Mouse (Mus musculus): ENCODE results near the gene Efna5. TPM values are rescaled to one million over a fixed set of nuclear protein-coding genes. Genes with fewer than 3 reads are reported as not detected.

The Efna5 gene
- polyA plus RNA-seq, 1 experiment from 2014 or later = 56.7 TPM

DNA sequence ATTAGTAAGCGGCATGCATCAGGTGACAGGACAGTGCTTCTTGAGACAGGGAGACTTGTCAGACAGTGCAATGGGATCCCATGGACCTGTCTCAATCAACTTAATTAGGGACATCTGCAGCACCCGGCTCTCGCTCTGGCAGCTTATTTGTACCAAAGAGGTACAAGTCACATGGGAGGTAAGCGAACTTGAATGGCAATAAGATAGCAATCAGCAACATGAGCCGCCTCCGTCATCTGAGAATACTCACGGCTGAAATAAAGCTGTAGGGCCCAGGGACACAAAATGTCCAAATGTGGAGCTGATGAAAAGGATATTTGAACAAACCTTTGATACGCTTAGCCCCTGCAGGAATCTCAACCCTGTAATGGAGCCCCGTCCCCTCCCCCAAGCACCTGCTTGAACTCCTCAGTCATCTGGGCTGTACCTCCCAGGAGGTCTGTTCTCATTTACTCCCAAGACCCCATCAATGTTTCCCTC, 186.1 kb downstream of the Efna5 start:
- H3K4me2 ChIP-seq (replicated peaks; ENCODE audit: low read depth, low read length) = no peak overlapping the region
- no peak overlapping the region for H3K9ac ChIP-seq (ENCODE audit: low read depth, low read length)
- H3K4me3 ChIP-seq (ENCODE audit: low read depth, low read length) = no peak overlapping the region
- no peaks in the 10 kb centered on the region for H3K36me3 ChIP-seq (ENCODE audit: control insufficient read depth, insufficient read depth, low read length)
- no peak overlapping the region for H3K27ac ChIP-seq (ENCODE audit: low read depth, low read length)
- ATAC-seq (ENCODE audit: low FRiP score) (peak; percentile 54; the same call in 1 of the 2 replicates), DNase-seq (ENCODE audit: low spot score) (peak; percentile 25)
- no peaks in the 10 kb centered on the region for H3K27me3 ChIP-seq (ENCODE audit: control insufficient read depth, insufficient read depth, low read length)
- WGBS = 65% methylated on average over 9 of the region's 9 CpGs
- H3K4me1 ChIP-seq (replicated peaks; ENCODE audit: control insufficient read depth, insufficient read depth, low read length) = no peaks in the 10 kb centered on the region
- no peaks in the 10 kb centered on the region for H3K9me3 ChIP-seq (ENCODE audit: control insufficient read depth, low read length)

GRCm38 (mm10) chr17:62692242-62692641, 188.9 kb downstream of the Efna5 start:
- WGBS = 57% methylated on average over 4 of the region's 4 CpGs

GRCm38 (mm10) chr17:62691201-62691715, 189.9 kb downstream of the Efna5 start:
- no peak for DNase-seq (ENCODE audit: low spot score)
- WGBS = 84% methylated on average over 4 of the region's 4 CpGs
- Histone ChIP-seq H3K4me1 (replicated peaks; ENCODE audit: control insufficient read depth, insufficient read depth, low read length) (no peaks in the 10 kb centered on the region), H3K27ac (ENCODE audit: low read depth, low read length) (no peak overlapping the region), H3K9me3 (ENCODE audit: control insufficient read depth, low read length) (no peaks in the 10 kb centered on the region), H3K36me3 (ENCODE audit: control insufficient read depth, insufficient read depth, low read length) (no peaks in the 10 kb centered on the region), H3K9ac (ENCODE audit: low read depth, low read length) (no peak overlapping the region), H3K27me3 (ENCODE audit: control insufficient read depth, insufficient read depth, low read length) (no peaks in the 10 kb centered on the region), H3K4me2 (replicated peaks; ENCODE audit: low read depth, low read length) (no peak overlapping the region), H3K4me3 (ENCODE audit: low read depth, low read length) (no peak overlapping the region)
- no peak for ATAC-seq (ENCODE audit: low FRiP score)

More at GRCm38 (mm10) chr17:62692242-62692641, 188.9 kb downstream of the Efna5 start:
- no peak overlapping the region for H3K4me3 ChIP-seq (ENCODE audit: low read depth, low read length)
- no peaks in the 10 kb centered on the region for H3K9me3 ChIP-seq (ENCODE audit: control insufficient read depth, low read length)
- H3K27ac ChIP-seq (ENCODE audit: low read depth, low read length) = no peak overlapping the region
- H3K9ac ChIP-seq (ENCODE audit: low read depth, low read length) = no peak overlapping the region
- no peak for DNase-seq (ENCODE audit: low spot score)
- H3K4me1 ChIP-seq (replicated peaks; ENCODE audit: control insufficient read depth, insufficient read depth, low read length) = no peaks in the 10 kb centered on the region
- no peak overlapping the region for H3K4me2 ChIP-seq (replicated peaks; ENCODE audit: low read depth, low read length)
- peak; percentile 27; the same call in 1 of the 2 replicates for ATAC-seq (ENCODE audit: low FRiP score)
- no peaks in the 10 kb centered on the region for H3K36me3 ChIP-seq (ENCODE audit: control insufficient read depth, insufficient read depth, low read length)
- no peaks in the 10 kb centered on the region for H3K27me3 ChIP-seq (ENCODE audit: control insufficient read depth, insufficient read depth, low read length)

DNA sequence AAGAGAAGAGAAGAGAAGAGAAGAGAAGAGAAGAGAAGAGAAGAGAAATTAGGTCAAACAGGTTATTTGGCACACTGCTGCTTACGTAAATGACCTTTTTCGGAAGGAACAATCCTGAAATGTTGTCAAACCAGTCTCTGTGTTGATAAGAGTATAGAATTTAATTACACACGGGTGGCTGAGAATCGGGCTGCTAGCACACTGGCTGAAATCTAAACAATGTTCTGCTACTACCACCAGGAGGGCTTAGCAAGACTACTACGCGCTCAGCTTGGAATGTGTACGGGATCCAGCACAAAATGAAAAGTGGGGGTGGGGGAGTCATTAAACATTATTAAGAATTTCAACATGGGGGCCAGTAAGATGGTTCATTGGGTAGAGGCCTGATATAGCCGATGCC, 190.9 kb downstream of the Efna5 start:
- 67% methylated on average over 8 of the region's 8 CpGs for WGBS
- no peak for ATAC-seq (ENCODE audit: low FRiP score)
- no peaks in the 10 kb centered on the region for H3K4me1 ChIP-seq (replicated peaks; ENCODE audit: control insufficient read depth, insufficient read depth, low read length)

GRCm38 (mm10) chr17:62689646-62690045, 191.5 kb downstream of the Efna5 start:
- Histone ChIP-seq H3K9ac (ENCODE audit: low read depth, low read length) (no peak overlapping the region), H3K36me3 (ENCODE audit: control insufficient read depth, insufficient read depth, low read length) (no peaks in the 10 kb centered on the region), H3K9me3 (ENCODE audit: control insufficient read depth, low read length) (no peaks in the 10 kb centered on the region), H3K4me1 (replicated peaks; ENCODE audit: control insufficient read depth, insufficient read depth, low read length) (no peaks in the 10 kb centered on the region), H3K4me3 (ENCODE audit: low read depth, low read length) (no peak overlapping the region), H3K27ac (ENCODE audit: low read depth, low read length) (no peak overlapping the region), H3K27me3 (ENCODE audit: control insufficient read depth, insufficient read depth, low read length) (no peaks in the 10 kb centered on the region), H3K4me2 (replicated peaks; ENCODE audit: low read depth, low read length) (no peak overlapping the region)
- DNase-seq (ENCODE audit: low spot score) (no peak), ATAC-seq (ENCODE audit: low FRiP score) (no peak)
- 75% methylated on average over 4 of the region's 4 CpGs for WGBS

More for the DNA sequence above, 190.9 kb downstream of the Efna5 start:
- no peak overlapping the region for H3K4me3 ChIP-seq (ENCODE audit: low read depth, low read length)
- H3K4me2 ChIP-seq (replicated peaks; ENCODE audit: low read depth, low read length) = no peak overlapping the region
- DNase-seq (ENCODE audit: low spot score) = no peak
- H3K27ac ChIP-seq (ENCODE audit: low read depth, low read length) = no peak overlapping the region
- no peaks in the 10 kb centered on the region for H3K36me3 ChIP-seq (ENCODE audit: control insufficient read depth, insufficient read depth, low read length)
- no peaks in the 10 kb centered on the region for H3K9me3 ChIP-seq (ENCODE audit: control insufficient read depth, low read length)
- no peaks in the 10 kb centered on the region for H3K27me3 ChIP-seq (ENCODE audit: control insufficient read depth, insufficient read depth, low read length)
- H3K9ac ChIP-seq (ENCODE audit: low read depth, low read length) = no peak overlapping the region

GRCm38 (mm10) chr17:62687369-62687768, 193.7 kb downstream of the Efna5 start:
- Histone ChIP-seq H3K27me3 (ENCODE audit: control insufficient read depth, insufficient read depth, low read length) (no peaks in the 10 kb centered on the region), H3K9me3 (ENCODE audit: control insufficient read depth, low read length) (no peaks in the 10 kb centered on the region), H3K36me3 (ENCODE audit: control insufficient read depth, insufficient read depth, low read length) (no peaks in the 10 kb centered on the region), H3K4me2 (replicated peaks; ENCODE audit: low read depth, low read length) (no peak overlapping the region), H3K27ac (ENCODE audit: low read depth, low read length) (no peak overlapping the region), H3K9ac (ENCODE audit: low read depth, low read length) (no peak overlapping the region), H3K4me1 (replicated peaks; ENCODE audit: control insufficient read depth, insufficient read depth, low read length) (no peaks in the 10 kb centered on the region), H3K4me3 (ENCODE audit: low read depth, low read length) (no peak overlapping the region)
- no peak for ATAC-seq (ENCODE audit: low FRiP score)
- no peak for DNase-seq (ENCODE audit: low spot score)
- 59% methylated on average over 6 of the region's 6 CpGs for WGBS

DNA sequence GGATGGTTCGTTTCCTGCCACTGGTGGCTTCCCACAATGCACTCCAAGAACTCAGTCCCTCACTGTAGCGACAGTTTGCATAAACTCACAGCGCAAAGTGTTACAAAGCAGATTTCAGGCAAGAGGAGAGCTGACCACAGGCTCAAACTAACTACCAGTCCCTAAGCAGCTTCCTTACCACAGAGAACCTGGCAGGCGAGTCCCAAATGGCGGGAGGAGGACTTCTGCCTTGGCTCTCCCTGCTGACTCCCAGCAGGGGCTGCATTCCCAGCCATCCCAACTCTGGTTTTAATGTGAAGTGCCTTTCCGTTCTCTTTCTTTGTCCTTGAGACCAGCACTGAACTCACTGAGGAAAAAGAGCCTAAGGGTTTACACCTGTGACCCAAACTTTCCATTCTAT, 195.9 kb downstream of the Efna5 start:
- Histone ChIP-seq H3K4me3 (ENCODE audit: low read depth, low read length) (no peak overlapping the region), H3K9me3 (ENCODE audit: control insufficient read depth, low read length) (no peaks in the 10 kb centered on the region), H3K9ac (ENCODE audit: low read depth, low read length) (no peak overlapping the region), H3K27ac (ENCODE audit: low read depth, low read length) (no peak overlapping the region), H3K4me1 (replicated peaks; ENCODE audit: control insufficient read depth, insufficient read depth, low read length) (no peaks in the 10 kb centered on the region), H3K4me2 (replicated peaks; ENCODE audit: low read depth, low read length) (no peak overlapping the region), H3K27me3 (ENCODE audit: control insufficient read depth, insufficient read depth, low read length) (no peaks in the 10 kb centered on the region), H3K36me3 (ENCODE audit: control insufficient read depth, insufficient read depth, low read length) (no peaks in the 10 kb centered on the region)
- WGBS = 59% methylated on average over 6 of the region's 6 CpGs
- ATAC-seq (ENCODE audit: low FRiP score) (no peak), DNase-seq (ENCODE audit: low spot score) (no peak)

- no peaks in the 10 kb centered on the region for H3K36me3 ChIP-seq (ENCODE audit: control insufficient read depth, insufficient read depth, low read length)
- H3K9ac ChIP-seq (ENCODE audit: low read depth, low read length) = no peak overlapping the region
- H3K9me3 ChIP-seq (ENCODE audit: control insufficient read depth, low read length) = no peaks in the 10 kb centered on the region
- ATAC-seq (ENCODE audit: low FRiP score) (no peak), DNase-seq (ENCODE audit: low spot score) (no peak)
- H3K27ac ChIP-seq (ENCODE audit: low read depth, low read length) = no peak overlapping the region
- H3K4me2 ChIP-seq (replicated peaks; ENCODE audit: low read depth, low read length) = no peak overlapping the region
- 95% methylated on average over 5 of the region's 5 CpGs for WGBS
- no peaks in the 10 kb centered on the region for H3K27me3 ChIP-seq (ENCODE audit: control insufficient read depth, insufficient read depth, low read length)
- H3K4me1 ChIP-seq (replicated peaks; ENCODE audit: control insufficient read depth, insufficient read depth, low read length) = no peaks in the 10 kb centered on the region
- H3K4me3 ChIP-seq (ENCODE audit: low read depth, low read length) = no peak overlapping the region
Observed at GRCm38 (mm10) chr17:62683142-62683541, 198.0 kb downstream of the Efna5 start.

DNA sequence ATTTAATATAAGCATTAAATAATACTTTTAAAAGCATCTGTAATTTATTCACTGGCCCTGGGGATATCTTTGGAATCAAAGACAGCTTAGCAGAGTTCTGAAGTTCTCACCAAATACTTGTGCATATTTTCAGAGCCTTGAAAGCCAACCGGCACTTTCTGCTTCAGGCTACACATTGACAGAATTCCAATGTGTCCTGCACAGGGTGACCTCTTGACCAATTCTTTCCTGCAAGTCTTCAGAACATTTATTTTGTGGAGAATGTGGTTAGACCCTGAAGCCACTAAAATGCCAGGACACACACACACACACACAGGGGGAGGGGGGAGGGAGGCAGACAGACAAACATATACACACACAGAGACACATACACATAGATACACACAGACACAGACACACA, 199.4 kb downstream of the Efna5 start:
- H3K4me2 ChIP-seq (replicated peaks; ENCODE audit: low read depth, low read length) = no peak overlapping the region
- H3K9ac ChIP-seq (ENCODE audit: low read depth, low read length) = no peak overlapping the region
- no peak overlapping the region for H3K27ac ChIP-seq (ENCODE audit: low read depth, low read length)
- H3K36me3 ChIP-seq (ENCODE audit: control insufficient read depth, insufficient read depth, low read length) = no peaks in the 10 kb centered on the region
- no peaks in the 10 kb centered on the region for H3K9me3 ChIP-seq (ENCODE audit: control insufficient read depth, low read length)
- WGBS = 55% methylated on average over 1 of the region's 1 CpGs
- H3K4me3 ChIP-seq (ENCODE audit: low read depth, low read length) = no peak overlapping the region
- no peaks in the 10 kb centered on the region for H3K27me3 ChIP-seq (ENCODE audit: control insufficient read depth, insufficient read depth, low read length)
- H3K4me1 ChIP-seq (replicated peaks; ENCODE audit: control insufficient read depth, insufficient read depth, low read length) = no peaks in the 10 kb centered on the region
- DNase-seq (ENCODE audit: low spot score) = no peak
- no peak for ATAC-seq (ENCODE audit: low FRiP score)

Measured in hindbrain, embryonic 11.5 days (tissue).